Mouse (Mus musculus): ENCODE data around the gene Stk40. TPM values are rescaled to one million over a fixed set of nuclear protein-coding genes. Genes with fewer than 3 reads are reported as not detected.

The Stk40 gene
- total RNA-seq, 2 experiments from 2014 or later, result 20.8 to 21.3 TPM

Other genes starting within 250 kb of the Stk40 start
- gene Csf3r, start 79.4 kb upstream of the Stk40 start, total RNA-seq (2021), result 1 to 10 TPM; 3.3 to 4.2 TPM
- gene Mrps15, start 57.0 kb upstream of the Stk40 start, total RNA-seq (2021), result 10 to 100 TPM; 46.6 to 47.9 TPM
- 10 to 100 TPM; 45.5 to 49.0 TPM for gene Oscp1, start 45.4 kb upstream of the Stk40 start, total RNA-seq (2021)
- 10 to 100 TPM; 12.9 to 13.1 TPM for gene Lsm10, start 7.3 kb upstream of the Stk40 start, total RNA-seq (2021)
- gene Eva1b, start 43.8 kb downstream of the Stk40 start, total RNA-seq (2021), result 1 to 10 TPM; 6.5 to 6.7 TPM
- 1 to 10 TPM; 1.2 to 1.8 TPM for gene Sh3d21, start 59.5 kb downstream of the Stk40 start, total RNA-seq (2021)
- 100 to 1,000 TPM; 142 to 149 TPM for gene Thrap3, start 98.8 kb downstream of the Stk40 start, total RNA-seq (2021)
- 100 to 1,000 TPM; 222 to 233 TPM for gene Map7d1, start 152.4 kb downstream of the Stk40 start, total RNA-seq (2021)
- 10 to 100 TPM; 83.9 to 88.2 TPM for gene Trappc3, start 158.4 kb downstream of the Stk40 start, total RNA-seq (2021)
- gene Col8a2, start 182.8 kb downstream of the Stk40 start, total RNA-seq (2021), result 1 to 10 TPM; 1.9 to 8.4 TPM
- gene Adprhl2, start 217.7 kb downstream of the Stk40 start, total RNA-seq (2021), result 10 to 100 TPM; 25.8 to 26.1 TPM
- gene Tekt2, start 221.7 kb downstream of the Stk40 start, total RNA-seq (2021), result 1 to 10 TPM; 1.9 to 2.2 TPM